Mouse (Mus musculus): ENCODE data around the gene Xrcc1. TPM values are rescaled to one million over a fixed set of nuclear protein-coding genes. Genes with fewer than 3 reads are reported as not detected.

Xrcc1 gene
- total and polyA plus RNA-seq, 2 experiments, result 4.8 to 17.1 TPM

DNA sequence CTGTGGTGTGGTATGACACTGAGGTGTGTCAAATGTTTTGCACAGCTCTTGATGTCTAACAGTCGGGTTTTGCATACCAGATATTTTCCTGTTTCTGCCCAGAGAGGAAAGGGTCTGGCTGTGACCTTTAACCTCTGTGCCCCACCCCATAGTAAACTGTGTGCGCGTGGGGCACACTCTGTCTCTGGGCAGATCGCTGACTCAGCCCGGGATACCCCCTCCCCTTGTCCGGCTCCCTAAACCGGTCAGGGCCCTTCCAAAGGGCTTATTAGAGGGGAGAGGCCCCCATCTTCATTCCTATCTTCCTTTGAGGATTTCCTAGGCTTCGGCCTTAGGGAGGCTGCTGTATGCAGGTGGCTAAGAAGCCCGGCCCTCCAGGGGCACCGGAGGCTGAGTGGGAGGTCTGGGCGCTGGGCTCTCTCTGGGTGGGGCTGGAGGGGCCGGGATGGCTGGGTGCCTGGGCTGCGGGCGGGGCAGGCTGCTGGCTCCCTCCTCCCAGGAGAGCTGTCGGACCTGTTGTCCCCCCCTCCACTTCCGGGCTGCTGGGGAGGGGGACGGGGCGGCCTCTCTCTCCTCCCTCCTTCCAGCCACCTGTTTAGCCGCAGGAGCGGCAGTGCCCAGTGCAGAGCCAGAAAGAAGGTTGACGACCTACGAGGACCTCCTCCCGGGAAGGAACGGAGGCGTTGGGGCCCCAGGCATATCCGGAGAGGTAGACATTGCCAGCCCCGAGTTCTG is 64.2 kb downstream of the Xrcc1 start, which contains the start of gene Phldb3:
Phldb3 (plus strand) TSS at position 620 of the 735 bp plus-strand sequence.
- H3K36me3 ChIP-seq (ENCODE audit: control insufficient read depth, insufficient read depth, low read length), result peaks cover 3% of the 10 kb centered on the region; the same call in 1 of the 2 replicates
- peaks cover 10% of the 10 kb centered on the region; the same call in 1 of the 2 replicates for H3K79me2 ChIP-seq (ENCODE audit: control insufficient read depth, insufficient read depth, low read length)
- TF ChIP-seq POLR2A (IDR thresholded peaks at IDR 0.05; ENCODE audit: extremely low read depth, insufficient read depth, low read length), result 0 out of 2 replicates have a peak, but pooled peaks have one; percentile 18
- TF ChIP-seq CTCF (IDR thresholded peaks at IDR 0.05; ENCODE audit: low read depth, low read length), result no peak
- H3K27ac ChIP-seq (replicated peaks; ENCODE audit: insufficient read depth, low read depth, low read length), result peak within 1 kb of the TSS; percentile 87
- 2% methylated on average over 27 of the region's 27 CpGs for WGBS
- peaks cover 10% of the 10 kb centered on the region for H3K4me1 ChIP-seq (ENCODE audit: control insufficient read depth, insufficient read depth, low read length)
- peak within 1 kb of the TSS; percentile 83 for H3K9ac ChIP-seq (ENCODE audit: low read depth, low read length)
- no peaks in the 10 kb centered on the region for H3K27me3 ChIP-seq (ENCODE audit: control insufficient read depth, insufficient read depth, low read length)
- DNase-seq (ENCODE audit: extremely low read depth, low read depth, low spot score), result peak; percentile 71
- peak within 1 kb of the TSS; percentile 90 for H3K4me3 ChIP-seq (ENCODE audit: insufficient read depth, low read depth, low read length)

DNA sequence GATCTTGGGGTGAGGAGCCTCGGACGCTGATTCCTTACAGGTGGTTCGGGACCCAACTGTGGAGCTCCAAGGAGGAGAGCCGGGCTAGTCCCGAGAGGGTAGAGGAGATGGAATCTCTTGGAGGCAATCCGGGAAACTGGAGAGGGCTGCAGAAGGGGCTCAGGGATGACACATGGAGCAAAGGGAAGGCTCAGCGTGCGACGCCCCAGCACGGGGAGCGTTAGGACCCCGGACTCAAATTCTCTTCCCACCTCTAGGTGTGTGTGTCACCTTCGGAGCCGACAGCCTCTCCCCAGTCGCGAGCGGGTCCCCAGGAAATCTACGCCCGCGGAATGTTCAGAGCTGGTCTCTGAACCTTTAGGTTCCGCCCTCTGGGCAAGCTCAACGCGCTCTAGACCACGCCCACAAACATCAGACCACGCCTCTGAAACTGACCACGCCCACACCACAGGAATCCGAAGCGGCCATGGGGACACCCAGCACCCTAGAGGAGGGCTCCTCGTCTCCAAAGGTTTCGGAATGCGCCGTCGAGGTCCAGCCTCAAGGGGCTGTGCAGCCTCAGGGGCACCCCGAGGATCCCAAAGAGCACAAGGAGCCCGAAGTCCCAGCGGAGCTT is 64.9 kb downstream of the Xrcc1 start:
- DNase-seq (ENCODE audit: extremely low read depth, low read depth, low spot score), result peak; percentile 86
- peak overlapping the region; percentile 87 for H3K27ac ChIP-seq (replicated peaks; ENCODE audit: insufficient read depth, low read depth, low read length)

GRCm38 (mm10) chr7:24611709-24612108 is 65.6 kb downstream of the Xrcc1 start:
- no peak for TF ChIP-seq CTCF (IDR thresholded peaks at IDR 0.05; ENCODE audit: low read depth, low read length)
- no peak for TF ChIP-seq POLR2A (IDR thresholded peaks at IDR 0.05; ENCODE audit: extremely low read depth, insufficient read depth, low read length)
- Histone ChIP-seq H3K27ac (replicated peaks; ENCODE audit: insufficient read depth, low read depth, low read length) (no peak overlapping the region), H3K79me2 (ENCODE audit: control insufficient read depth, insufficient read depth, low read length) (peaks cover 10% of the 10 kb centered on the region; the same call in 1 of the 2 replicates), H3K36me3 (ENCODE audit: control insufficient read depth, insufficient read depth, low read length) (peaks cover 6% of the 10 kb centered on the region), H3K9ac (ENCODE audit: low read depth, low read length) (peak overlapping the region; percentile 83), H3K27me3 (ENCODE audit: control insufficient read depth, insufficient read depth, low read length) (no peaks in the 10 kb centered on the region), H3K4me3 (ENCODE audit: insufficient read depth, low read depth, low read length) (peak overlapping the region; percentile 90), H3K4me1 (ENCODE audit: control insufficient read depth, insufficient read depth, low read length) (peaks cover 6% of the 10 kb centered on the region)
- 18% methylated on average over 7 of the region's 7 CpGs for WGBS
- DNase-seq (ENCODE audit: extremely low read depth, low read depth, low spot score), result no peak

More for the DNA sequence above, 64.9 kb downstream of the Xrcc1 start:
- peak; percentile 77; the same call in 1 of the 2 replicates for TF ChIP-seq POLR2A (IDR thresholded peaks at IDR 0.05; ENCODE audit: extremely low read depth, insufficient read depth, low read length)
- TF ChIP-seq CTCF (IDR thresholded peaks at IDR 0.05; ENCODE audit: low read depth, low read length), result no peak
- WGBS, result under 1% methylated on average over 36 of the region's 36 CpGs
- peak overlapping the region; percentile 83 for H3K9ac ChIP-seq (ENCODE audit: low read depth, low read length)
- no peaks in the 10 kb centered on the region for H3K27me3 ChIP-seq (ENCODE audit: control insufficient read depth, insufficient read depth, low read length)
- H3K36me3 ChIP-seq (ENCODE audit: control insufficient read depth, insufficient read depth, low read length), result peaks cover 3% of the 10 kb centered on the region; the same call in 1 of the 2 replicates
- peak overlapping the region; percentile 90 for H3K4me3 ChIP-seq (ENCODE audit: insufficient read depth, low read depth, low read length)
- peaks cover 10% of the 10 kb centered on the region; the same call in 1 of the 2 replicates for H3K79me2 ChIP-seq (ENCODE audit: control insufficient read depth, insufficient read depth, low read length)
- H3K4me1 ChIP-seq (ENCODE audit: control insufficient read depth, insufficient read depth, low read length), result peaks cover 6% of the 10 kb centered on the region

DNA sequence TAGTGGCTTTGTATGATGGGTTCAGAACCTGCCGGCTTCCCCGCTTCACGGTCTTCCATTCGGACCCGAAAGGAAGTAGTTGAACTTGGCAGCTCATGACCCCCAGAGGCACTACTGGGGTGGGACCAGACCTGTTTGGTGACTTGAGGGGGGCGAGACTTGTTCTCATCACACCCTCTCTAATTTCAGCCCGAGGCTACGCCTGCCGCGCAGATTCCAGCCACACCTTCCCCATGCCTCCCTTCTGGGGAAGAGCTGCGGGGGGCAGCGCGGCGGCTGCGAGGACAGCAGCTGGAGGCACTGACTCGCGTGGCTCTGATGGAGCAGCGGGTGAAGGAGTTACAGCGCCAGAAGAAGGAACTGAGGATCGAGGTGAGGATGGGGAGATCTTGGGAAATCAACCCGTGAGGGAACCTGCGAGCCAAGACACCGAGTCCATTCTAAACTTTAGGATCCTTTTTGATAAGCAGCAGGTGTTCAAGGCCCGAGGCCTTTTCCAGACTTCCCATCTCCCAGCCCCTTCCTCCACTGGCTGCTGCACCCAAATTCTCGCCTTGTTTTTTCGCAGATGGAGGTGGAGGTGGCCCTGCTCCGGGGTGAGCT is 66.3 kb downstream of the Xrcc1 start:
- H3K27me3 ChIP-seq (ENCODE audit: control insufficient read depth, insufficient read depth, low read length), result no peaks in the 10 kb centered on the region
- no peak for DNase-seq (ENCODE audit: extremely low read depth, low read depth, low spot score)
- H3K9ac ChIP-seq (ENCODE audit: low read depth, low read length), result no peak overlapping the region
- no peak overlapping the region for H3K27ac ChIP-seq (replicated peaks; ENCODE audit: insufficient read depth, low read depth, low read length)
- H3K4me3 ChIP-seq (ENCODE audit: insufficient read depth, low read depth, low read length), result no peak overlapping the region
- H3K36me3 ChIP-seq (ENCODE audit: control insufficient read depth, insufficient read depth, low read length), result peaks cover 6% of the 10 kb centered on the region
- peaks cover 10% of the 10 kb centered on the region; the same call in 1 of the 2 replicates for H3K79me2 ChIP-seq (ENCODE audit: control insufficient read depth, insufficient read depth, low read length)
- 72% methylated on average over 27 of the region's 27 CpGs for WGBS
- peaks cover 6% of the 10 kb centered on the region for H3K4me1 ChIP-seq (ENCODE audit: control insufficient read depth, insufficient read depth, low read length)
- TF ChIP-seq CTCF (IDR thresholded peaks at IDR 0.05; ENCODE audit: low read depth, low read length), result no peak

DNA sequence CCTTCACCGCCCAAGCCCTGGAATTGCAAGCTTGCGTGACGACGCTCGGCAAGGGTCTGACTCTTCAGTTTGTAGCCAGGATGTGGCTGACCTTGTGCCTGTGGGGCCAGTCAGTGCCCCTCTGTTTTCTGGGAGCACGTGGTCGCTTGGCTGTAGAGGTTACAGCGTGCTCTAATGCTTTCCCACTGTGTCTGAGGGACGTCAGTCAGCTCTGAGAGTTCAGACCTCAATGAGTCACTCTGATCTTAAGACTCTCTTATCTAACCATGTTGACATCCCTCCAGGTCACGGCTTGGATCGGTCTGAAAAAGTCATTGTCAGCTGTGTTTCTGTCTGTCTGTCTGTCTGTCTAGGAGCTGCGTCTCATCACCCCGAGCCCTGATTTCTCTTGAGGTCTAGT is 68.7 kb downstream of the Xrcc1 start:
- no peak overlapping the region for H3K27ac ChIP-seq (replicated peaks; ENCODE audit: insufficient read depth, low read depth, low read length)
- peaks cover 10% of the 10 kb centered on the region; the same call in 1 of the 2 replicates for H3K79me2 ChIP-seq (ENCODE audit: control insufficient read depth, insufficient read depth, low read length)
- TF ChIP-seq POLR2A (IDR thresholded peaks at IDR 0.05; ENCODE audit: extremely low read depth, insufficient read depth, low read length), result no peak
- TF ChIP-seq CTCF (IDR thresholded peaks at IDR 0.05; ENCODE audit: low read depth, low read length), result no peak
- H3K4me1 ChIP-seq (ENCODE audit: control insufficient read depth, insufficient read depth, low read length), result no peaks in the 10 kb centered on the region
- no peak overlapping the region for H3K4me3 ChIP-seq (ENCODE audit: insufficient read depth, low read depth, low read length)
- H3K36me3 ChIP-seq (ENCODE audit: control insufficient read depth, insufficient read depth, low read length), result peaks cover 12% of the 10 kb centered on the region
- no peak for DNase-seq (ENCODE audit: extremely low read depth, low read depth, low spot score)
- H3K27me3 ChIP-seq (ENCODE audit: control insufficient read depth, insufficient read depth, low read length), result no peaks in the 10 kb centered on the region
- 83% methylated on average over 13 of the region's 13 CpGs for WGBS
- no peak overlapping the region for H3K9ac ChIP-seq (ENCODE audit: low read depth, low read length)
